Mouse (Mus musculus) cerebellum, postnatal 25 days (tissue): ENCODE measurements around the gene Ttll7.

Source experiments
- DNase-seq, 2 experiments: peaks; one replicate each; pipeline ENCODE4 v3.0.0; 2021; ENCODE audit warnings: mixed read lengths in 2 of 2

Ttll7 gene

DNA sequence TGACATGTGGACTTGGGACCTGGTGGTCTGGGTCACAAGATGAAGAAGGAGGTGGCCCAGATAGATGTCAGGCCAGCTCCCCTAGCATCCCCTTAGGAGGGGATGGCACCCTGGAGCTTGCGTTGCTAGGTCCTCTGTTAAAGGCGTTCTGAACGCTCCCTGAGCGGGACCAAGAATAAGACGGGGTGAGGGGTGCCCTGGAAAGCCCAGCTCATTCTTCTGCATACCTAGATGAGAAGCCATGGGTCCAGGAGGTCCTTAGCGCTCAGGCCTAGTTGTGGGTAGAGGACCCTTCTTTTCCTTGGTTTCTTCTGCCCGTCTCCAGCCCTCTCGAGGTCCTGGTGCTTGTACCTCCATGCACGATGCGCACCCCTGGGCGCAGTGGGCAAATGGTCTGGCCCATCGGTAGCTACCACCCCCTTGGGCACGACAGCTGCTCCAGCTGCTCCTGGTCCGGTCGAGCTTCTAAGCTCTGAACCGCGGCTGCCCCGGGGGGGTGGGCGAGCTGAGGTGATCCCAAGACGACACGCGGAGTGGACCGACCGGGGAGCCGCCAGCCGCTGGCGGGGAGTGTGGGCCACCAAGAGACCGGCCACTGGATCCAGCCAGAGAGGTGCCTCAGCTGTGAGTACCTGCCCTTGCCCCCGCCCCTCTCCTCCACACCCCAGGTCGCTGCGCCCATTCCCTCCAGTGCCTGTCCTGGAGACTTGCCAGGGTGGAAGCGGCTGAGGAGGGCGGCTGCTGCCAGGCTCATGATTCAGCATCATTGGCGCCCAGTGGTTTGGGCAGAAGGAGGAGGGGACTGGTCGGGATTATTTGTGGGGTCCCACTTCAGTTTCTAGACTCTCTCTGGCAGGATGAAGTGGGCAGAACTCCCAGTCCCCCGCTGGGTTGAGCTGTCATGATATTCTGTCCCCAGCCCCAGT lies at the start of gene Ttll7:
TSS of gene Ttll7 (plus strand) at position 402 of the 926 bp plus-strand sequence.
- DNase-seq = peak; percentile 85 to 89

GRCm38 (mm10) chr3:146812041-146812878 lies 39.9 kb upstream of the Ttll7 start:
- peak in 1 of 2 experiments; percentile 75 for DNase-seq

DNA sequence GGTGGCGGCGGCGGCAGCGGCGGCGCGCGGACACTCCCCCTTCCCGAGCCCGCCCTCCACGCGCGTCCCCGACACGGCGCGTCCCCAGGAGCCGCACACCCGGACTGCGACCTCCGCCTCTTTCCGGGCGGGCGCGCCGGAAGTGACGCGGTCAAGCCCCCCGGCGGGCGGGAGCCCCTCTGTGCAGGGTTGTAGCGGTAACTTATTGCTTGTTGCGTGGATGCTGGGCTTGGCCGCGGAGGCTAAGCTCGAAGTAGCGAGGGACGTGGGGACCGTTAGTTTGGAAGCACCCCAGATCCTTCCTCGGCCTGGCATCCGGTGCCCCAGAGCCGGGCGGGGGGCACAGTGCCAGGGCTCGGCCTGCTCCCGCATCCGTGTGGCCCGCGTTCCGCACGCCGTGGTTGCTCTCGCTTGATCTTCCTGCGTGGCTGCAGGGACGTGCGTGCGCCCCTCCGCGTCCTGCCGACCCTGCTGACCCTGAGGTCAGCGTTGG lies 39.2 kb upstream of the Ttll7 start, which contains the start of gene Prkacb:
TSS of gene Prkacb (minus strand) at position 90 of the 493 bp plus-strand sequence.
- peak; percentile 96 to 97 for DNase-seq

GRCm38 (mm10) chr3:146813624-146814023 lies 38.5 kb upstream of the Ttll7 start:
- DNase-seq = no peak

- no peak for DNase-seq
Observed at GRCm38 (mm10) chr3:146820718-146821117, 31.4 kb upstream of the Ttll7 start.

GRCm38 (mm10) chr3:146842766-146843165 lies 9.4 kb upstream of the Ttll7 start:
- no peak for DNase-seq

- DNase-seq = no peak
Observed at GRCm38 (mm10) chr3:146843470-146843869, 8.7 kb upstream of the Ttll7 start.

GRCm38 (mm10) chr3:146846237-146846636 lies 5.9 kb upstream of the Ttll7 start:
- no peak for DNase-seq

DNA sequence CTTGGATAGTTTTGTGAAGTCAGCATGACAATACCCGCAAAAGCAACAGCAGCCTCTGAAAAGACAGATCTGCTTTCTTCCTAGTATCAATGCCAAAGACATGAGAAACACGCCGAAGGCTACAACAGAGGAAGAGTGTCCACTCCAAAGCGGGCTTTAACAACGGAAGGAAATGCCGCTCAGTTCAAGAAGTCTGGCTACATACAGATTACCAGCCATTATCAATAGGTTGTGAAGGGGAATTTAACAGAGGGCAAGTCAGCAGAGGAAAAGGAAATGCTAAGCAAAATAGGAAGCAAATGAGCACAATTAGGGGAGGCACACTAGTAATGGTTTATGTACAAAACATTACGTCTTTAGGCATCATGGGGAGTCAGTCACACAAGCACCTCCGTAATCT lies 4.1 kb upstream of the Ttll7 start:
- DNase-seq = no peak

GRCm38 (mm10) chr3:146849360-146849759 lies 2.8 kb upstream of the Ttll7 start:
- DNase-seq = no peak

DNA sequence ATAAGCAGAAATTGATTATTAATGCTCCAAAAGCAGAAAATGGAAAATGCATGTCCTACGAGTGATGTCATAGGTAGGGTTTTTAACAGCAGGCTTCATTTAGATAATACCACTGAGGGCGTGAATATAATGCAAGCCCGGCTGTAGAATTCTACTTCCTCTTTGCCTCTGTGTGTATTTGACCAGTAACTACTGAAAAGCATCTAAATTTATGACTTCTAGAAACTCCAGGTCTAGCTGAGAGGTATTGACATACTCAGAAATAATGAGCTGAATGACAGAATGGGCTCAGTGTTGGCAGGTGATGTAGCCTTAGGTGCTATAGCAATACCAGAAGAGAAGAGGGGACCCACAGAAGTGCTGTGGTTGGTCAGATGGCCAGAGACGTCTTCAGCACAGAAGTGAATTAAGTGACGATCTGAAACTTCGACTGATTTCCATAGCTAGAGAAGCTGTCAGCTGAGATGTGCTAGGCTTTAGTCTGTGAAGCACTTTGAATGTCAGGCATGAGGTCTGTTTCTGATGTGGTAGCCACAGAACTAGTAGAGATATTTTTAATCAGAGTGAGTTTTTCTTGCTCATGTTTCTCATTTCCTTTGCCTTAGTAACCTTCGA lies 2.4 kb downstream of the Ttll7 start:
- DNase-seq = no peak

- no peak for DNase-seq
Observed at GRCm38 (mm10) chr3:146857373-146857772, 5.2 kb downstream of the Ttll7 start.

GRCm38 (mm10) chr3:146860308-146860707 lies 8.1 kb downstream of the Ttll7 start:
- no peak for DNase-seq

GRCm38 (mm10) chr3:146866563-146866962 lies 14.4 kb downstream of the Ttll7 start:
- no peak for DNase-seq

GRCm38 (mm10) chr3:146871954-146872353 lies 19.8 kb downstream of the Ttll7 start:
- DNase-seq = no peak

DNA sequence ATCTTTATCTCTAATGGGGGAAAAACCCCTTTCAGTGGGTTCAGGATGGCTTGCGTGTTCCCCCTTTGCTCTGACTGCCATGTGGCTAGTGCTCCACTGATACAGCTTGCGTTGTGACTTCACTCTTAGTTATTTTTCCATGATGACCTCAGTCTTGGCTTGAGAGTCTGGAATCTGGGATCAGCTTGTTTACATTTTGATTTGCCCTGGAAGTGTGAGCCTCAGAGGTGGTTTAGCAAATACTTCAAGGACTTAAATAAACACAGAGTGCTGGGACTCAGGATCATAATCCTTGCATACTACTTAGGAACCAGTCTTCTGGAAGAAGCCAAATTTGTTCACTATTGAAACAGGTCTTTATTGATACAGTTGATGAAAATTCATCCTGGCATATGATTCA lies 23.8 kb downstream of the Ttll7 start:
- DNase-seq = no peak

GRCm38 (mm10) chr3:146893931-146894330 lies 41.8 kb downstream of the Ttll7 start:
- no peak for DNase-seq

DNA sequence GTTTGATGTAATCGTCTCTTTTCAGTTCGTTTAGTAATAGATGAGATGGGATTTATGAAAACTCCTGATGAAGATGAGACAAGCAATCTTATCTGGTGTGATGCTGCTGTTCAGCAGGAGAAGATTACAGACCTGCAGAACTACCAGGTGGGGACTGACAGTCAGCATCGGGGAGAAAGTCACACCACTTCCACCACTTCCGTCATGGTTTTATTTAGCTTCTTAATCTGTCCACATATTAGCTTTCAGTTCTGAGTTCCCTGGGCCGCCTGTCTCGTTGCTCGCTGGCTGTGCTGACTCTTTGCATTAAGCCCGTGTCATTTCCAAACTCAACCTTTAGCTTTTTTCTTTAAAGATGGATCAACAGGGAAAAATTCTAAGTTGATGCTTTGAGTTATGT lies 44.4 kb downstream of the Ttll7 start:
- no peak for DNase-seq

- peak in 1 of 2 experiments; percentile 42 for DNase-seq
Observed at GRCm38 (mm10) chr3:146900094-146900493, 47.9 kb downstream of the Ttll7 start.

GRCm38 (mm10) chr3:146901729-146902128 lies 49.6 kb downstream of the Ttll7 start:
- no peak for DNase-seq

- DNase-seq = no peak
Observed at GRCm38 (mm10) chr3:146905606-146906005, 53.4 kb downstream of the Ttll7 start.

GRCm38 (mm10) chr3:146908922-146909321 lies 56.8 kb downstream of the Ttll7 start:
- DNase-seq = no peak

GRCm38 (mm10) chr3:146913107-146913506 lies 60.9 kb downstream of the Ttll7 start:
- no peak for DNase-seq
